Mouse (Mus musculus): ENCODE measurements around the gene Ipcef1. TPM values are rescaled to one million over a fixed set of nuclear protein-coding genes. Genes with fewer than 3 reads are reported as not detected.

Ipcef1 gene
- total and polyA plus RNA-seq, 2 experiments from 2014 or later, result 0.11 TPM; not detected in 1

GRCm38 (mm10) chr10:7063752-7064457 is 11.6 kb upstream of the Ipcef1 start:
- H3K27ac ChIP-seq (ENCODE audit: low read depth), result no peak overlapping the region
- H3K36me3 ChIP-seq (replicated peaks; ENCODE audit: control insufficient read depth, insufficient read depth, low read length), result no peaks in the 10 kb centered on the region
- H3K4me3 ChIP-seq (ENCODE audit: low read depth, low read length), result no peak overlapping the region
- DNase-seq (ENCODE audit: low spot score), result no peak
- H3K9me3 ChIP-seq (replicated peaks; ENCODE audit: control insufficient read depth, low read length), result no peaks in the 10 kb centered on the region
- WGBS, result 72% methylated on average over 9 of the region's 9 CpGs
- no peak overlapping the region for H3K9ac ChIP-seq (replicated peaks; ENCODE audit: low read depth, low read length)
- no peaks in the 10 kb centered on the region for H3K27me3 ChIP-seq (ENCODE audit: control insufficient read depth, insufficient read depth, low read length)
- ATAC-seq (ENCODE audit: insufficient read depth, low read depth), result no peak
- no peak overlapping the region for H3K4me2 ChIP-seq (ENCODE audit: low read depth, low read length)
- TF ChIP-seq CTCF (IDR thresholded peaks at IDR 0.05; ENCODE audit: low read depth) (no peak), EP300 (IDR thresholded peaks at IDR 0.05; ENCODE audit: low read depth) (no peak)
- H3K4me1 ChIP-seq (ENCODE audit: control insufficient read depth, insufficient read depth), result no peaks in the 10 kb centered on the region

- no peak for TF ChIP-seq EP300 (IDR thresholded peaks at IDR 0.05; ENCODE audit: low read depth)
- TF ChIP-seq CTCF (IDR thresholded peaks at IDR 0.05; ENCODE audit: low read depth), result no peak
- WGBS, result 66% methylated on average over 7 of the region's 7 CpGs
- DNase-seq (ENCODE audit: low spot score) (no peak), ATAC-seq (ENCODE audit: insufficient read depth, low read depth) (no peak)
- H3K4me1 ChIP-seq (ENCODE audit: control insufficient read depth, insufficient read depth), result no peaks in the 10 kb centered on the region
- H3K9me3 ChIP-seq (replicated peaks; ENCODE audit: control insufficient read depth, low read length), result no peaks in the 10 kb centered on the region
- no peak overlapping the region for H3K27ac ChIP-seq (ENCODE audit: low read depth)
- H3K36me3 ChIP-seq (replicated peaks; ENCODE audit: control insufficient read depth, insufficient read depth, low read length), result no peaks in the 10 kb centered on the region
- H3K4me3 ChIP-seq (ENCODE audit: low read depth, low read length), result no peak overlapping the region
- H3K4me2 ChIP-seq (ENCODE audit: low read depth, low read length), result no peak overlapping the region
- H3K9ac ChIP-seq (replicated peaks; ENCODE audit: low read depth, low read length), result no peak overlapping the region
- H3K27me3 ChIP-seq (ENCODE audit: control insufficient read depth, insufficient read depth, low read length), result no peaks in the 10 kb centered on the region
Observed at GRCm38 (mm10) chr10:7062993-7063392, 10.7 kb upstream of the Ipcef1 start.

- no peak for DNase-seq (ENCODE audit: low spot score)
- Histone ChIP-seq H3K36me3 (replicated peaks; ENCODE audit: control insufficient read depth, insufficient read depth, low read length) (no peaks in the 10 kb centered on the region), H3K27ac (ENCODE audit: low read depth) (no peak overlapping the region), H3K9ac (replicated peaks; ENCODE audit: low read depth, low read length) (no peak overlapping the region), H3K27me3 (ENCODE audit: control insufficient read depth, insufficient read depth, low read length) (no peaks in the 10 kb centered on the region), H3K9me3 (replicated peaks; ENCODE audit: control insufficient read depth, low read length) (no peaks in the 10 kb centered on the region), H3K4me2 (ENCODE audit: low read depth, low read length) (no peak overlapping the region), H3K4me1 (ENCODE audit: control insufficient read depth, insufficient read depth) (no peaks in the 10 kb centered on the region), H3K4me3 (ENCODE audit: low read depth, low read length) (no peak overlapping the region)
- ATAC-seq (ENCODE audit: insufficient read depth, low read depth), result no peak
- 72% methylated on average over 5 of the region's 5 CpGs for WGBS
- TF ChIP-seq EP300 (IDR thresholded peaks at IDR 0.05; ENCODE audit: low read depth), result no peak
- no peak for TF ChIP-seq CTCF (IDR thresholded peaks at IDR 0.05; ENCODE audit: low read depth)
Observed at GRCm38 (mm10) chr10:7060326-7060725, 8.0 kb upstream of the Ipcef1 start.

- H3K4me2 ChIP-seq (ENCODE audit: low read depth, low read length), result no peak overlapping the region
- no peak overlapping the region for H3K27ac ChIP-seq (ENCODE audit: low read depth)
- 0 out of 2 replicates have a peak, but pooled peaks cover 4% of the 10 kb centered on the region for H3K4me1 ChIP-seq (ENCODE audit: control insufficient read depth, insufficient read depth)
- no peaks in the 10 kb centered on the region for H3K36me3 ChIP-seq (replicated peaks; ENCODE audit: control insufficient read depth, insufficient read depth, low read length)
- no peak for DNase-seq (ENCODE audit: low spot score)
- ATAC-seq (ENCODE audit: insufficient read depth, low read depth), result no peak
- no peak overlapping the region for H3K4me3 ChIP-seq (ENCODE audit: low read depth, low read length)
- WGBS, result 65% methylated on average over 1 of the region's 1 CpGs
- no peaks in the 10 kb centered on the region for H3K27me3 ChIP-seq (ENCODE audit: control insufficient read depth, insufficient read depth, low read length)
- no peaks in the 10 kb centered on the region for H3K9me3 ChIP-seq (replicated peaks; ENCODE audit: control insufficient read depth, low read length)
- H3K9ac ChIP-seq (replicated peaks; ENCODE audit: low read depth, low read length), result no peak overlapping the region
- TF ChIP-seq CTCF (IDR thresholded peaks at IDR 0.05; ENCODE audit: low read depth), result no peak
- no peak for TF ChIP-seq EP300 (IDR thresholded peaks at IDR 0.05; ENCODE audit: low read depth)
Observed at GRCm38 (mm10) chr10:7057546-7057945, 5.3 kb upstream of the Ipcef1 start.

- no peak for DNase-seq (ENCODE audit: low spot score)
Observed at GRCm38 (mm10) chr10:7054560-7055205, 2.4 kb upstream of the Ipcef1 start.

More at GRCm38 (mm10) chr10:7054560-7055205, 2.4 kb upstream of the Ipcef1 start:
- H3K9me3 ChIP-seq (replicated peaks; ENCODE audit: control insufficient read depth, low read length), result no peaks in the 10 kb centered on the region; the same call in 1 of the 2 replicates
- no peaks in the 10 kb centered on the region for H3K36me3 ChIP-seq (replicated peaks; ENCODE audit: control insufficient read depth, insufficient read depth, low read length)
- 68% methylated on average over 6 of the region's 6 CpGs for WGBS
- H3K27ac ChIP-seq (ENCODE audit: low read depth), result no peak overlapping the region
- no peak overlapping the region for H3K9ac ChIP-seq (replicated peaks; ENCODE audit: low read depth, low read length)
- no peak overlapping the region for H3K4me2 ChIP-seq (ENCODE audit: low read depth, low read length)
- ATAC-seq (ENCODE audit: insufficient read depth, low read depth), result no peak
- TF ChIP-seq EP300 (IDR thresholded peaks at IDR 0.05; ENCODE audit: low read depth), result no peak
- TF ChIP-seq CTCF (IDR thresholded peaks at IDR 0.05; ENCODE audit: low read depth), result no peak
- 0 out of 2 replicates have a peak, but pooled peaks cover 4% of the 10 kb centered on the region for H3K4me1 ChIP-seq (ENCODE audit: control insufficient read depth, insufficient read depth)
- no peak overlapping the region for H3K4me3 ChIP-seq (ENCODE audit: low read depth, low read length)
- H3K27me3 ChIP-seq (ENCODE audit: control insufficient read depth, insufficient read depth, low read length), result no peaks in the 10 kb centered on the region
